Mouse (Mus musculus) CH12.LX (cell line): ENCODE results near the gene Rdh9. TPM values are rescaled to one million over a fixed set of nuclear protein-coding genes. Genes with fewer than 3 reads are reported as not detected.

Experiments used
- DNase-seq: peaks from one replicate; pipeline ENCODE4 v3.0.0-alpha.2; 2013; ENCODE audit errors: extremely low read depth
- H3K27ac ChIP-seq: 2 replicates; pipeline ENCODE4 v1.5.1; 2012; ENCODE audit warnings: low read depth, mild to moderate bottlenecking, control low read depth, moderate library complexity; ENCODE audit not compliant: insufficient read depth
- H3K27me3 ChIP-seq: replicated peaks from 2 replicates; pipeline ENCODE3; 2012; ENCODE audit warnings: inconsistent platforms
- H3K36me3 ChIP-seq, 2 experiments: replicated peaks in 1 of 2; 2 replicates each; pipeline versions ENCODE3 to v1.6.1; 2012; ENCODE audit warnings: inconsistent platforms in 1 of 2, low read length in 1 of 2, mild to moderate bottlenecking in 1 of 2, mixed read lengths in 1 of 2, moderate library complexity in 1 of 2; ENCODE audit not compliant: control insufficient read depth in 1 of 2, insufficient read depth in 1 of 2
- H3K4me1 ChIP-seq, 2 experiments: 2 replicates each; pipeline ENCODE4 v1.6.1; 2012; ENCODE audit warnings: inconsistent platforms in 1 of 2, moderate library complexity in 1 of 2; ENCODE audit not compliant: insufficient read depth in 2 of 2, control insufficient read depth in 1 of 2
- H3K4me2 ChIP-seq: 2 replicates; pipeline ENCODE4 v1.6.1; 2012; ENCODE audit warnings: low read depth, mild to moderate bottlenecking, control low read depth; ENCODE audit not compliant: poor library complexity, insufficient read depth, severe bottlenecking
- H3K4me3 ChIP-seq, 3 experiments: fragments of 150-350 bp in 1 of 3; sonication (generic) in 1 of 3; replicated peaks in 1 of 3; 2 replicates each; pipeline versions ENCODE3 to v1.5.1; 2011 to 2012; ENCODE audit warnings: low read depth in 2 of 3, low read length in 2 of 3, mild to moderate bottlenecking in 2 of 3, moderate library complexity in 2 of 3, control low read depth in 1 of 3, improper control_type of control experiment in 1 of 3, inconsistent platforms in 1 of 3, mixed read lengths in 1 of 3; ENCODE audit not compliant: poor library complexity in 1 of 3
- H3K79me2 ChIP-seq: replicated peaks from 2 replicates; pipeline ENCODE4 v1.6.1; 2012; ENCODE audit warnings: mild to moderate bottlenecking, moderate library complexity; ENCODE audit not compliant: control insufficient read depth, poor library complexity, insufficient read depth, severe bottlenecking; ENCODE audit errors: extremely low read depth
- H3K9ac ChIP-seq: 2 replicates; pipeline ENCODE4 v1.6.1; 2012; ENCODE audit warnings: low read depth, mild to moderate bottlenecking, control low read depth, moderate library complexity; ENCODE audit not compliant: insufficient read depth
- H3K9me3 ChIP-seq: replicated peaks from 2 replicates; pipeline ENCODE3; 2012; ENCODE audit warnings: low read length, inconsistent platforms, mixed read lengths
- BHLHE40 ChIP-seq: IDR thresholded peaks from 2 replicates; pipeline ENCODE4 v1.6.1; 2011; ENCODE audit warnings: mild to moderate bottlenecking, low read depth, low read length, improper control_type of control experiment
- CHD1 ChIP-seq: IDR thresholded peaks from 2 replicates; pipeline ENCODE4 v1.6.1; 2012; ENCODE audit warnings: low read depth, low read length, improper control_type of control experiment, inconsistent platforms
- CHD2 ChIP-seq: IDR thresholded peaks from 2 replicates; pipeline ENCODE4 v1.6.1; 2011; ENCODE audit warnings: low read length, improper control_type of control experiment
- CTCF ChIP-seq, 2 experiments: IDR thresholded peaks in 1 of 2; conservative IDR thresholded peaks in 1 of 2; 2 replicates each; pipeline ENCODE4 v1.5.1; 2011 to 2012; ENCODE audit warnings: low read depth in 2 of 2, low read length in 2 of 2, improper control_type of control experiment in 1 of 2, inconsistent platforms in 1 of 2, mild to moderate bottlenecking in 1 of 2, moderate library complexity in 1 of 2
- E2F4 ChIP-seq: IDR thresholded peaks from 2 replicates; pipeline ENCODE4 v1.6.1; 2011; ENCODE audit warnings: low read depth, low read length, improper control_type of control experiment; ENCODE audit not compliant: insufficient replicate concordance
- ELF1 ChIP-seq: IDR thresholded peaks from 2 replicates; pipeline ENCODE4 v1.6.1; 2014; ENCODE audit warnings: low read depth, mild to moderate bottlenecking, inconsistent platforms, low read length, improper control_type of control experiment
- EP300 ChIP-seq: IDR thresholded peaks from 2 replicates; pipeline ENCODE4 v1.6.1; 2011; ENCODE audit warnings: low read length, improper control_type of control experiment
- ETS1 ChIP-seq: conservative IDR thresholded peaks from 2 replicates; pipeline ENCODE4 v1.6.1; 2012; ENCODE audit warnings: low read depth, mild to moderate bottlenecking, inconsistent platforms, low read length, improper control_type of control experiment, moderate library complexity
- GABPA ChIP-seq: IDR thresholded peaks from 2 replicates; pipeline ENCODE4 v1.6.1; 2012; ENCODE audit warnings: low read depth, low read length, improper control_type of control experiment, inconsistent platforms; ENCODE audit not compliant: insufficient replicate concordance
- HCFC1 ChIP-seq: IDR thresholded peaks from 2 replicates; pipeline ENCODE4 v1.6.1; 2012; ENCODE audit warnings: low read depth, mild to moderate bottlenecking, inconsistent platforms, low read length, improper control_type of control experiment
- IRF4 ChIP-seq: IDR thresholded peaks from 2 replicates; pipeline ENCODE4 v1.6.1; 2014; ENCODE audit warnings: low read depth, mild to moderate bottlenecking, inconsistent platforms, low read length, improper control_type of control experiment
- JUN ChIP-seq: IDR thresholded peaks from 2 replicates; pipeline ENCODE4 v1.6.1; 2011; ENCODE audit warnings: low read depth, mild to moderate bottlenecking, low read length, improper control_type of control experiment, moderate library complexity; ENCODE audit not compliant: insufficient read depth
- JUND ChIP-seq: conservative IDR thresholded peaks from 2 replicates; pipeline ENCODE4 v1.6.1; 2011; ENCODE audit warnings: low read depth, low read length, improper control_type of control experiment
- MAFK ChIP-seq: IDR thresholded peaks from 2 replicates; pipeline ENCODE4 v1.6.1; 2011; ENCODE audit warnings: low read length, improper control_type of control experiment; ENCODE audit not compliant: insufficient replicate concordance
- MAX ChIP-seq: IDR thresholded peaks from 2 replicates; pipeline ENCODE4 v1.6.1; 2011; ENCODE audit warnings: low read length, improper control_type of control experiment
- MAZ ChIP-seq: IDR thresholded peaks from 2 replicates; pipeline ENCODE4 v1.6.1; 2012; ENCODE audit warnings: low read depth, mild to moderate bottlenecking, inconsistent platforms, low read length, improper control_type of control experiment, moderate library complexity
- MEF2A ChIP-seq: IDR thresholded peaks from 2 replicates; pipeline ENCODE4 v1.6.1; 2014; ENCODE audit warnings: low read depth, mild to moderate bottlenecking, inconsistent platforms, low read length, improper control_type of control experiment, borderline replicate concordance
- MXI1 ChIP-seq: IDR thresholded peaks from 2 replicates; pipeline ENCODE4 v1.6.1; 2011; ENCODE audit warnings: mild to moderate bottlenecking, low read depth, low read length, improper control_type of control experiment
- NRF1 ChIP-seq: IDR thresholded peaks from 2 replicates; pipeline ENCODE4 v1.6.1; 2014; ENCODE audit warnings: low read depth, mild to moderate bottlenecking, inconsistent platforms, low read length, improper control_type of control experiment, moderate library complexity
- PAX5 ChIP-seq: IDR thresholded peaks from 2 replicates; pipeline ENCODE4 v1.6.1; 2012; ENCODE audit warnings: low read length, inconsistent platforms, mixed read lengths
- POLR2A ChIP-seq: IDR thresholded peaks from 2 replicates; pipeline ENCODE4 v1.6.1; 2011; ENCODE audit warnings: low read depth, mild to moderate bottlenecking, improper control_type of control experiment, low read length
- POLR2AphosphoS2 ChIP-seq: IDR thresholded peaks from 2 replicates; pipeline ENCODE4 v1.6.1; 2011; ENCODE audit warnings: low read depth, low read length, improper control_type of control experiment
- RAD21 ChIP-seq: IDR thresholded peaks from 2 replicates; pipeline ENCODE4 v1.6.1; 2011; ENCODE audit warnings: low read depth, mild to moderate bottlenecking, low read length, improper control_type of control experiment, moderate library complexity
- RCOR1 ChIP-seq: conservative IDR thresholded peaks from 2 replicates; pipeline ENCODE4 v1.6.1; 2012; ENCODE audit warnings: low read depth, mild to moderate bottlenecking, inconsistent platforms, low read length, improper control_type of control experiment
- SIN3A ChIP-seq: IDR thresholded peaks from 2 replicates; pipeline ENCODE4 v1.6.1; 2012; ENCODE audit warnings: low read length, improper control_type of control experiment, inconsistent platforms
- SMC3 ChIP-seq: IDR thresholded peaks from 2 replicates; pipeline ENCODE4 v1.6.1; 2011; ENCODE audit warnings: low read depth, low read length, improper control_type of control experiment
- TBP ChIP-seq: conservative IDR thresholded peaks from 2 replicates; pipeline ENCODE4 v1.6.1; 2011; ENCODE audit warnings: low read depth, low read length, improper control_type of control experiment
- USF1 ChIP-seq: IDR thresholded peaks from 2 replicates; pipeline ENCODE4 v1.6.1; 2014; ENCODE audit warnings: low read depth, mild to moderate bottlenecking, inconsistent platforms, low read length, improper control_type of control experiment
- ZC3H11A ChIP-seq: IDR thresholded peaks from 2 replicates; pipeline ENCODE4 v1.6.1; 2012; ENCODE audit warnings: low read depth, mild to moderate bottlenecking, inconsistent platforms, low read length, improper control_type of control experiment
- ZNF384 ChIP-seq: IDR thresholded peaks from 2 replicates; pipeline ENCODE4 v1.6.1; 2012; ENCODE audit warnings: low read depth, low read length, improper control_type of control experiment, inconsistent platforms
- dilution Hi-C: fragments of 300-500 bp; cut with MboI; formaldehyde crosslinking; loops from 2 replicates; pipeline ENCODE4 v1.14.3; 2020; ENCODE audit warnings: low sequenced_read_pairs; ENCODE audit not compliant: extremely low pct_unique_long_range_greater_than_20kb, extremely low pct_ligation_motif_present
- in situ Hi-C: fragments of 300-500 bp; cut with MboI; formaldehyde crosslinking; loops from 3 replicates; pipeline ENCODE4 v1.14.3; 2019; ENCODE audit warnings: low sequenced_read_pairs, low pct_ligation_motif_present, low pct_unique_long_range_greater_than_20kb, mixed read lengths
- polyA plus RNA-seq: library from polyadenylated mRNA; unstranded; fragments of >175 nt; gene quantifications from 2 replicates; pipeline ENCODE4 v1.2.1, GENCODE M21; 2012; ENCODE audit warnings: low read depth; ENCODE audit not compliant: insufficient read length
- total RNA-seq, 2 experiments: library from RNA; depleted of rRNA; stranded (reverse); fragments of 300-350 nt in 1 of 2; fragments of >200 nt in 1 of 2; gene quantifications; 2 replicates each; pipeline ENCODE4 v1.2.3; 2012 to 2014

Gene Rdh9
- total and polyA plus RNA-seq, 3 experiments = 0.09 TPM; not detected in 2

- dilution Hi-C loops = no loop called here
- Histone ChIP-seq H3K9ac (no peak within 1 kb of the TSS), H3K79me2 (no peaks in the 10 kb centered on the region)
- in situ Hi-C loops = no loop called here
- TF ChIP-seq JUND (no peak), RCOR1 (no peak), MEF2A (no peak), CTCF (conservative IDR thresholded peaks at IDR 0.05 in 1 of 2, IDR thresholded peaks at IDR 0.05 in 1 of 2; ENCODE audit: low read depth in 2 of 2, low read length in 2 of 2) (no peak), BHLHE40 (no peak), MAZ (no peak), CHD1 (no peak), MXI1 (no peak), RAD21 (no peak), MAFK (no peak), ZNF384 (no peak), NRF1 (no peak), MAX (no peak), SMC3 (no peak), ETS1 (no peak), IRF4 (no peak), JUN (no peak)
- TF ChIP-seq, all 38 proteins: peak for 0
- DNase-seq = no peak
- Histone ChIP-seq H3K36me3 (peaks cover 0 to 19% of the 10 kb centered on the region in 2 experiments), H3K4me1 (peaks cover 0 to 2% of the 10 kb centered on the region in 2 experiments; a peak in 1 of 4 replicates), H3K27ac (no peak within 1 kb of the TSS), H3K4me2 (no peak within 1 kb of the TSS), H3K4me3 (no peak within 1 kb of the TSS), H3K27me3 (no peaks in the 10 kb centered on the region), H3K9me3 (no peaks in the 10 kb centered on the region)
Measured at GRCm38 (mm10) chr10:127751548-127751947, 24.6 kb upstream of the Rdh9 start, which contains the start of gene Gpr182. Gene Gpr182 (minus strand): TSS chr10:127751732.

GRCm38 (mm10) chr10:127754566-127755166, 21.5 kb upstream of the Rdh9 start:
- H3K9ac ChIP-seq = no peak overlapping the region
- H3K79me2 ChIP-seq = no peaks in the 10 kb centered on the region
- H3K4me1 ChIP-seq = no peaks in the 10 kb centered on the region
- TF ChIP-seq ZC3H11A = no peak
- TF ChIP-seq POLR2A = no peak
- TF ChIP-seq USF1 = no peak
- TF ChIP-seq TBP = no peak
- TF ChIP-seq POLR2AphosphoS2 = no peak
- no peak for TF ChIP-seq RCOR1
- no peak for TF ChIP-seq SIN3A
- TF ChIP-seq GABPA = no peak
- no peak for TF ChIP-seq CHD2
- TF ChIP-seq ELF1 = no peak
- no peak for TF ChIP-seq NRF1
- no peak for TF ChIP-seq E2F4
- TF ChIP-seq HCFC1 = no peak
- no peak for TF ChIP-seq PAX5
- TF ChIP-seq EP300 = no peak
- dilution Hi-C loops (no loop called here), in situ Hi-C loops (no loop called here)
- no peak overlapping the region for H3K4me2 ChIP-seq
- no peak overlapping the region for H3K27ac ChIP-seq
- peaks cover 7% of the 10 kb centered on the region for H3K9me3 ChIP-seq
- no peak overlapping the region for H3K4me3 ChIP-seq
- H3K27me3 ChIP-seq = peaks cover 17% of the 10 kb centered on the region
- peaks cover 0 to 2% of the 10 kb centered on the region in 2 experiments for H3K36me3 ChIP-seq
- no peak for DNase-seq
